Mouse (Mus musculus): ENCODE measurements around the gene Dennd4c.

DNA sequence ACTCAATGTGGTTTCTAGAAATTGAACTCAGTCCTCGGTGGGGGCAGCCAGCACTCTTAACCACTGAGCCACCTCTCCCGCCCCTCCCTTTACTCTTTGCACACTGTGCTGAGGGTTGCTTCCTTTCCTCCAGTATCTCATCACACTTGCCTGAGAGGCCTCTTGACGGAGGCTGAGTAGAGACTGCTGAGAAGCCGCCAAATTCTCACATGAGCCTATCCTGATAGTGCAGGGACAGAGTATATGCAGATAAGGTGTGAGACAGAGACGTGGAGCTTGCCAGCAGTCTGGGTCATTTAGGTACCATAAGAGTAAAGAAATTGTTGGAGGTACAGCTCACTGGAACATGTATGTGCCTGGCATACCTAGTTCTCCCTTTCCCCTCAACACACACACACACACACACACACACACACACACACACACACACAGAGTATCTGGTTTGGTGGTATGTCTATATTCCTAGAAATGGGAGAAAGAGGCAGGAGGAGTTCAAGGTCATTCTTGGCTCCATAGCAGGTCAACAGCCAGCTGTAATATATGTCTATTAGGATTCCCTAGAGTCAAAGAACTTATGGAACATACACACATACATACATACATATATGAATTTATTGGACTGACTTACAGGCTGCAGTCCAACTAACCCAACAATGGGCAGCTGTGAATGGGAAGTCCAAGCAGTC, 8.9 kb upstream of the Dennd4c start:
- TF ChIP-seq GATA1 (IDR thresholded peaks at IDR 0.05; ENCODE audit: borderline replicate concordance, low read length), result no peak
- TF ChIP-seq FLI1 (IDR thresholded peaks at IDR 0.05; ENCODE audit: low read length), result no peak

All from megakaryocyte, embryonic 14.5 days (primary cell).